Mouse (Mus musculus): ENCODE results near the gene Prkag1. TPM values are rescaled to one million over a fixed set of nuclear protein-coding genes. Genes with fewer than 3 reads are reported as not detected.
A peak's percentile ranks its signal among the peaks of the same experiment; 100 is the strongest.
"Not testable (repeated sequence)": the region's sequence is repeated elsewhere in the genome, so short reads cannot be mapped to it uniquely, and the experiment has no call there.

The Prkag1 gene
- polyA plus RNA-seq, 1 experiment from 2014 or later = 94.1 TPM

DNA sequence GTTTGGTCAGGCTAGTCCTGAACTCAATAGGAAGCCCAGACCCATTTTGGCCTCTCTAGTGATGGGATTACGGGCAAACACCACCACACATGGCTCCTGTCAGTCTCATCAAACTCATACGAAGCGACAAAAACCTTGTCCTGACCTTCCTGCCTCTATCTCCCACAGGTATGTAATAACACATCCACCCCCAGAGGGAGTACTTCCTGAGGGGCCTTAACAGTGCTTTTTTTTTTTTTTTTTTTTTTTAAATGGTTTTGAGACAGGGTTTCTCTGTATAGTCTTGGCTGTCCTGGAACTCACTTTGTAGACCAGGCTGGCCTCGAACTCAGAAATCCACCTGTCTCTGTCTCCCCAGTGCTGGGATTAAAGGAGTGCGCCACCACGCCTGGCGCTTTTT, 13.2 kb downstream of the Prkag1 start:
- Histone ChIP-seq H3K36me3 (replicated peaks) (peaks cover 98% of the 10 kb centered on the region), H3K4me2 (no peak overlapping the region), H3K9me3 (replicated peaks) (no peaks in the 10 kb centered on the region), H3K4me1 (replicated peaks) (0 out of 2 replicates have a peak, but pooled peaks cover 3% of the 10 kb centered on the region), H3K9ac (no peak overlapping the region), H3K27ac (replicated peaks) (no peak overlapping the region), H3K4me3 (replicated peaks) (no peak overlapping the region), H3K27me3 (no peaks in the 10 kb centered on the region)
- ATAC-seq (ENCODE audit: insufficient read depth) = no peak
- 89% methylated on average over 7 of the region's 7 CpGs for WGBS (ENCODE audit: insufficient replicate concordance)

DNA sequence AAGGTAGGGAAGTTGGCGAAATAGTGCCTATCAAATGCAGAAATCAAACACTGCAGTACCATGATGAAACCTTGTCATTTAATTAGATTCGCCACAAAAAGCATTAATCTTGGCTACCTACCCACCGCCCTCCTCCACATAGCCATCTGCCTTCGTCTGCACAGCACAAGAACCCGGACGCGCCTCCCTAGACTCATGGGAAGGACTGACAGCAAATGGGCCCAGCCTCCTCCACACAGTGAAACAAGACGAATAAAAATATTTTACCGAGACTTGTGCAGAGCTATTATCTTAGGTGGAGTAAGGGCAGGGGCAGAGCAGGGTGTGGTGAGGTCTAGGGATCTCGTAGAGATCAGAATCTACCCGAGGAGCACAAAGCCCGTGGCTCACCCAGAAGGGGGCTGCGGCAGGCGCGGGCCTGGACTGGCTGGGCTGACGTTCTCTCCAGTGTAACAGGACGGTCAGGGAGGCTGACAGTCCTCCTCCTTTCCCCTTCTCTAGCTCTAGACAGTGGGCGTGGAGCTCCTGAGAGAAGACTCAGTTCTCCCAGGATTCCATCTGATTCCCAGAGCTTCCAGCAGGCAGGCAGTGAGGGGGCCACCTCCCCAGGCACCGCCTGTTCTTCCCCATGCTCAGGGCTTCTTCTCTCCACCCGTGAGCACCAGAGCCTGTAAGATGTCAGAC, 18.4 kb downstream of the Prkag1 start:
- 77% methylated on average over 20 of the region's 20 CpGs for WGBS (ENCODE audit: insufficient replicate concordance)
- H3K36me3 ChIP-seq (replicated peaks) = peaks cover 74% of the 10 kb centered on the region
- H3K27me3 ChIP-seq = peaks cover 30% of the 10 kb centered on the region
- no peak overlapping the region for H3K4me2 ChIP-seq
- H3K4me1 ChIP-seq (replicated peaks) = peaks cover 4% of the 10 kb centered on the region
- no peak for ATAC-seq (ENCODE audit: insufficient read depth)
- no peak overlapping the region for H3K9ac ChIP-seq
- no peaks in the 10 kb centered on the region for H3K9me3 ChIP-seq (replicated peaks)
- H3K4me3 ChIP-seq (replicated peaks) = no peak overlapping the region
- H3K27ac ChIP-seq (replicated peaks) = no peak overlapping the region

DNA sequence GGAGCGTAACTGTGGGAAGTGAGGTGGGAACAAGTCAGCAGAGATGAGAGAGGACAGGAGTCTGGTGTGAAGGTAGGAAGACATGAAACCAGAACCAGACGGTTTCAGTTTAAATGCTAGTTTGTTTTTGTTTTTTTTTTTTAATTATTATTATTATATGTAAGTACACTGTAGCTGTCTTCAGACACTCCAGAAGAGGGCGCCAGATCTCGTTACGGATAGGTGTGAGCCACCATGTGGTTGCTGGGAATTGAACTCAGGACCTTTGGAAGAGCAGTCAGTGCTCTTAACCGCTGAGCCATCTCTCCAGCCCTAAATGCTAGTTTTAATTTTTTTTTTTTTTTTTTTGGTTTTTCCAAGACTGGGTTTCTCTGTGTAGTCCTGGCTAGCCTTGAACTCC, 21.1 kb downstream of the Prkag1 start:
- not testable (repeated sequence) for H3K4me3 ChIP-seq (replicated peaks); ATAC-seq (ENCODE audit: insufficient read depth); H3K9me3 ChIP-seq (replicated peaks); H3K9ac ChIP-seq; H3K4me2 ChIP-seq; H3K27ac ChIP-seq (replicated peaks)
- H3K27me3 ChIP-seq = peaks cover 56% of the 10 kb centered on the region
- peaks cover 48% of the 10 kb centered on the region for H3K36me3 ChIP-seq (replicated peaks)
- WGBS (ENCODE audit: insufficient replicate concordance) = 62% methylated on average over 6 of the region's 6 CpGs
- peaks cover 31% of the 10 kb centered on the region for H3K4me1 ChIP-seq (replicated peaks)

DNA sequence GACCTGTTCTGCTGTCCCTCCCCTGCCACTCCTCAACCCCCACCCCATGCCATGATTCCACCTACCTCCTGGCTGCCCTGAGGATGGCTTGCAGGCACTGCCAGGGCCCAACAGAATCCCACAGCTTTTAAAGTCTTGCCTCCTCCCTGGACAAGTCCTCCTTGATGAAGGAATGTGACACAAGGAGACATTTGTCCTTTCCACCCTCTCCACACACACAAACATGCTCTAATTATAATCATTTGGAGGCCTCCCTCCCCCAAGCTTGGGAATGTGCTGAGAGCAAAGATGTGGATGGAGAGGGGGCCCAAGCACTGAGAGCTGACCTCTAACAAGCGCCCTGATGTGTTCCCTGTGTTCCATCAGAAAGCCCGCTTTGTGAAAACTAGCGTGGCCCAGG, 21.9 kb downstream of the Prkag1 start, which contains the start of gene Ddn:
TSS of gene Ddn (minus strand) at position 101 of the 400 bp plus-strand sequence.
- Histone ChIP-seq H3K4me1 (replicated peaks) (peaks cover 36% of the 10 kb centered on the region), H3K4me3 (replicated peaks) (no peak within 1 kb of the TSS), H3K9ac (no peak within 1 kb of the TSS), H3K36me3 (replicated peaks) (peaks cover 40% of the 10 kb centered on the region), H3K27ac (replicated peaks) (no peak within 1 kb of the TSS), H3K9me3 (replicated peaks) (no peaks in the 10 kb centered on the region), H3K27me3 (peaks cover 65% of the 10 kb centered on the region), H3K4me2 (peak within 1 kb of the TSS; percentile 62; the same call in 1 of the 2 replicates)
- WGBS (ENCODE audit: insufficient replicate concordance) = 59% methylated on average over 3 of the region's 3 CpGs
- no peak for ATAC-seq (ENCODE audit: insufficient read depth)

DNA sequence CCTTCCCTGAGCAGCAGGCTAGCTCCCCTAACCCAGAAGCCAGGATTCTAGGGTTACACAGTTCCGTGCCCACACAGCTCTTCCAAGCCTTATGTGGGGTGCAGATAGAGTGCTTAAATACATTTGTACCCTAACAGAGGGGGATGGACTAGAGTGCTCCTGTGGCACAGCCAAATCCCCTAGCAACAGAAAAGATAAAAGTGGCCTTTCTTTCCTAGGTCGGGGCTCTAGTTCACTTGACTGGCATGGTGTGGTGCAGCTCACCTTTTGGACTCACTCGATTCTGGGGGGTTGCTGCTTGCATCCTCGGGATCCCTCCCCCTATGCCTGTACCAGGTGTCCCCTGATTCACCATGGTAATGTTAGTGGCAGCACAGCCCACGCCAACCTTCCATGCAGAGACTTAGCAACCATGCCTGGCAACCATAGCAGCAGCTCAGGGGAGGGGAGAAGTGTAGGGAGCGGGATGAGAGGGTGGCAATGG, 22.6 kb downstream of the Prkag1 start:
- WGBS (ENCODE audit: insufficient replicate concordance) = 14% methylated on average over 6 of the region's 6 CpGs

DNA sequence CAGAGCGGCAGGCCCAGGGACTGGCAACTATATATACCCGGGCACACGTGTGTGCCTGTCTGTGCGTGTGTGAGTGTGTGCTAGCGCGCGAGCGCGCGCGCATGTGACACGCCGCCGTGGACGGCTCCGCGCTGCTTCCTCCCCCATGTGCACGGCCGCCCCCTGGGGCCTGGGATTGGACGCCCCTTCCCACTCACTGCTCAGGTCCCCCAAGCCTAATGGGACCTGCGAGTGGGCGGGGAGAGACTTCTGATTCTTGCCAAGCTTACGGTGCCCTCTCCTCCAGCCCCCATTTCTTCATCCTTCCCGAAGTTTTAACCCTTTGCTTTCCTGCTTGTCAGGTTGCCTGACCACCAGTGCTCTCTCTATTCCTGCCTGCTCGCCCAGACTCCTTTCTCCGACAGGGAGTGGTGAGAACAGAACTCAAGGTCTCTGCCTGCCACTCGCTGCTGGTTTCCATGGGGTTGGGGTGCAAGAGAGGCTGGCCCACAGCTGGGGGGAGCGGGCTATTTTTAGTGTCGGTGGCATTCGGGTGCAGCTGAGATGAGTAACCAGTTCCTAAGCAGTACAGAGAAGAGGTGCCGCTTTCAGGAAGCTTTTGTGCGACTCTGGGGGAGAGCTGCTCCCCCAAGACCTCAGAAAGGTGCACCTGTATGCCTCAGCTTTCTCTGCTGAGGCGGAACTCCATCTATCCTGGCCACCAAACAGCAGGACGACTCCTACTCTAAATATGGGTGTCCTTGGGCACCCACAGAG, 23.2 kb downstream of the Prkag1 start:
- Histone ChIP-seq H3K4me2 (peak overlapping the region; percentile 62), H3K4me1 (replicated peaks) (peaks cover 49% of the 10 kb centered on the region), H3K9me3 (replicated peaks) (no peaks in the 10 kb centered on the region), H3K27me3 (peaks cover 78% of the 10 kb centered on the region), H3K9ac (no peak overlapping the region), H3K27ac (replicated peaks) (no peak overlapping the region), H3K4me3 (replicated peaks) (peak overlapping the region; percentile 39; the same call in 1 of the 2 replicates), H3K36me3 (replicated peaks) (peaks cover 27% of the 10 kb centered on the region)
- no peak for ATAC-seq (ENCODE audit: insufficient read depth)
- 1% methylated on average over 34 of the region's 34 CpGs for WGBS (ENCODE audit: insufficient replicate concordance)

More for the DNA sequence above, 22.6 kb downstream of the Prkag1 start:
- Histone ChIP-seq H3K4me2 (no peak overlapping the region), H3K27ac (replicated peaks) (no peak overlapping the region), H3K9me3 (replicated peaks) (no peaks in the 10 kb centered on the region), H3K36me3 (replicated peaks) (peaks cover 33% of the 10 kb centered on the region), H3K4me3 (replicated peaks) (no peak overlapping the region), H3K27me3 (peaks cover 72% of the 10 kb centered on the region), H3K4me1 (replicated peaks) (peaks cover 43% of the 10 kb centered on the region), H3K9ac (no peak overlapping the region)
- no peak for ATAC-seq (ENCODE audit: insufficient read depth)

DNA sequence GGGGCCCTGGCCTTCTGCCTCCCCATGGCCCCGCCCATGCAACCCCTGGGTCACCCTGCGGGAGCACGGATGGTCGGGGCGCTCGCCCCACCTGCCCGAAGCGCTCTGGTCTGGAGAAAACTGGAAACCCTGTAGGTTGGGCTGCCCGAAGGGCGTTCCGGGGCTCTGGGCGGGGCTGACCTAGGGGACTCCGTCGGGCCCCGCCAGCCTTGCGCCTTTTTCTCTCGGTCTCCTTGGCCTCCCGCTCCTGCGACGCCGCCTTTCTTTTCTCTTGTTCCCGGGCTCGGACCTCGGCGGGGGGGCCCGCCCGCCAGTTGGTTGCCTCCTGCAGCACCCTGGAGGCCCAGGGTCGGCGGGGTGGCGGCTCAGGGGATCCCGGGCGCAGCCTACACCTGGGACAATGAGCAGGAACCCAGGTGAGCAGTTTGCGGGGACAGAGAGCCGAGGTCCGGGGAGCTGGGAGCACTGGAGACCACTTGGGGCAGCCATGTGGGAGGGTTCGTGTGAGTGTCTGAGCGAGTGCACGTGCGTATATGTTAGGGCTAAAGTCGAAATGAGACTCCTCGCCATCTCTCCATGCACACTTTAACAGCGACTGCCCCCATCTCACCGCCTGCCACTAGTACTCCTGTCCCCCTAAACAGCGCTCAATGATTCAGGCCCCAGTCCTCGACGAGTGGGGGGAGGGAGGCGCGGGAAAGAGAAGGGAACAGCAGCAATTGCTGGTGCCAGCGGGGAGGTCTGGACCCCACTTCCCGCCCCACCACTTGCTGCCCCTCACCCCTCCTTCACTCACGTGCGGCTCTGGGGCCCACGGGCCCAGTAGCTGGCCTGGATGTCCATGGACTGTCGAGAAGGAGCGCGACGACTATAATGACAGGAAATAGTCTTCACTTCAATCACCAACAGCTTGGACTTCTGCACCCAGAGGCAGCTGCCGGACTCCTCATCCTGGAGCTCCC, 24.2 kb downstream of the Prkag1 start:
- ATAC-seq (ENCODE audit: insufficient read depth) = peak; percentile 28; the same call in 1 of the 2 replicates
- H3K27me3 ChIP-seq = peaks cover 88% of the 10 kb centered on the region
- peak overlapping the region; percentile 62 for H3K4me2 ChIP-seq
- 0 out of 2 replicates have a peak overlapping the region, but pooled peaks have one; percentile 6 for H3K9ac ChIP-seq
- H3K36me3 ChIP-seq (replicated peaks) = peaks cover 17% of the 10 kb centered on the region
- H3K4me3 ChIP-seq (replicated peaks) = peak overlapping the region; percentile 39
- peaks cover 51% of the 10 kb centered on the region for H3K4me1 ChIP-seq (replicated peaks)
- no peaks in the 10 kb centered on the region for H3K9me3 ChIP-seq (replicated peaks)
- WGBS (ENCODE audit: insufficient replicate concordance) = 1% methylated on average over 58 of the region's 58 CpGs
- H3K27ac ChIP-seq (replicated peaks) = no peak overlapping the region

DNA sequence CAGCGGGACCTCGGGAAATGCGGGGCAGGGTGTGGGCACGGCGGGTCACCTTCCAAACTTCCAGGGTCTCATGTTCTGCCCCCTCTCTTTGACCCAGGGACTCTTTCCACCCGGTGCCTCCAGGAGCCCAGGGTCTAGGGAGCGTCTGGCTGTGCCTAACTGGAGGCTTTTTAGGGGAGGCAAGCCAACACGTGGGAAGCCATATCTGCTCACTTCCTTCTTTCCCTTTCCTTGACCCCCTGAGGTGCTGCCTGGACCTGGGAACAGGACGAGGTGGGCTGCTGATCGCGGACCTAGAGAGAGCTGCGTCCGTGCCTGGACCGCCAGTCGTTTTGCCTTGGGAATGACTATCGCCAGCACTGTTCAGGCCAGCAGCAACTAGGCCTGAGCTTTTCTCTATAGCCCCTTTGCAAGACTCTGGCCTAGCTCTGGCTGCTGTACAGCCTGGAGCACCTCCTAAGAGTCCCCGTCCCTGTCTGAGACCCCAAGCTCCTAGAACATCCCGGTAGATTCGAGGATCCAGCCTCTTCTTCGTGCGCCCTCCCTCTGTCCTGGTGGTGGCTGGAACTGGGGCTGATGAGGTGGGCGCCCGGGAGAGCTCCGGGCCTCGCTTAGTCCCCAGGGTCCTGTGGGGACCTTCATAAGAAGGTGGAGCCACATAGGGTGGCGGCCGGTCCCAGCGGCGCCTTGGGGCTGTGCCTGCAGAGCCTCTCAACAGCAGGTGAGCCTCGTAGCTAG, 25.1 kb downstream of the Prkag1 start:
- Histone ChIP-seq H3K27ac (replicated peaks) (no peak overlapping the region), H3K4me1 (replicated peaks) (peaks cover 51% of the 10 kb centered on the region), H3K9ac (0 out of 2 replicates have a peak overlapping the region, but pooled peaks have one; percentile 6), H3K9me3 (replicated peaks) (no peaks in the 10 kb centered on the region), H3K4me3 (replicated peaks) (peak overlapping the region; percentile 43), H3K36me3 (replicated peaks) (peaks cover 9% of the 10 kb centered on the region), H3K27me3 (peaks cover 96% of the 10 kb centered on the region), H3K4me2 (peak overlapping the region; percentile 64)
- ATAC-seq (ENCODE audit: insufficient read depth) = no peak
- 8% methylated on average over 30 of the region's 30 CpGs for WGBS (ENCODE audit: insufficient replicate concordance)

DNA sequence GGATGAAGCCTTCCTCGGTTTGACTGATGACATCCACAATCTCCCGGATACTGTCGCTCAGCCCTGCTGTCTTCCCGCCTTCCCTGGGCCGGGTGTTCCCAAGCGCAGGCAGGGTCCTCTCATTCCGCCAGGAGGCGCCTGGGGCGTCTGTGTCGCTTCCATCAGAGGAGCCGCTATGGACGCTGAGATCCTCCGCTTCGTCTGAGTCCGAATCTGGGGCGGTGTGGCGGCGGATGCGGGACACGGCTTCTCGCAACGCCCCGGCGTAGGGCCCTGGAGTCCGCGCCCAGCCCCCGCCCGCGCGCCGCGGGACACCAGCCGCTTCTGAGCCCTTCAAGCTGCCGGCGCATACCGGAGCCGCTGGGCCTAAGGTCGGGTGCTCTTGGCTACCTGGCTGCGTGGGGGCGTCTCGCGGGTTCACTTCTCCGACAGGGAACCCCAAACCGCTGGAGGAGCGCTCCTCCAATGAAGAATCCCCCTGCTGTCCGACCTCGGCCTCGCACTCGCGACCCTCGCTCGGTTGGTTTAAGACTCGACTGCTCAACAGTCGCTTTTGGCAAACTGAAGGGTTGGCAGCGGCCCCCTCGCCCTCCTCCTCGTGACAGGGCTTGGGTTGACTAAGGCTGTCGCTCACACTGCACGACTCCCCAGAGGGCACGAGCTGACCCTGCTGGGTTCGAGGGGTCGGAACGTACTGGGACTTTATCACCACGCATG, 25.8 kb downstream of the Prkag1 start:
- Histone ChIP-seq H3K36me3 (replicated peaks) (peaks cover 1% of the 10 kb centered on the region; the same call in 1 of the 2 replicates), H3K4me3 (replicated peaks) (peak overlapping the region; percentile 43), H3K4me1 (replicated peaks) (peaks cover 51% of the 10 kb centered on the region), H3K4me2 (peak overlapping the region; percentile 64), H3K9ac (no peak overlapping the region), H3K9me3 (replicated peaks) (no peaks in the 10 kb centered on the region), H3K27ac (replicated peaks) (no peak overlapping the region), H3K27me3 (peaks cover 100% of the 10 kb centered on the region)
- 2% methylated on average over 64 of the region's 64 CpGs for WGBS (ENCODE audit: insufficient replicate concordance)
- ATAC-seq (ENCODE audit: insufficient read depth) = no peak

Measured in liver, embryonic 15.5 days (tissue).